Comparison of ENCODE assay signal across 8 mouse cellular contexts in the genomic region with DNA sequence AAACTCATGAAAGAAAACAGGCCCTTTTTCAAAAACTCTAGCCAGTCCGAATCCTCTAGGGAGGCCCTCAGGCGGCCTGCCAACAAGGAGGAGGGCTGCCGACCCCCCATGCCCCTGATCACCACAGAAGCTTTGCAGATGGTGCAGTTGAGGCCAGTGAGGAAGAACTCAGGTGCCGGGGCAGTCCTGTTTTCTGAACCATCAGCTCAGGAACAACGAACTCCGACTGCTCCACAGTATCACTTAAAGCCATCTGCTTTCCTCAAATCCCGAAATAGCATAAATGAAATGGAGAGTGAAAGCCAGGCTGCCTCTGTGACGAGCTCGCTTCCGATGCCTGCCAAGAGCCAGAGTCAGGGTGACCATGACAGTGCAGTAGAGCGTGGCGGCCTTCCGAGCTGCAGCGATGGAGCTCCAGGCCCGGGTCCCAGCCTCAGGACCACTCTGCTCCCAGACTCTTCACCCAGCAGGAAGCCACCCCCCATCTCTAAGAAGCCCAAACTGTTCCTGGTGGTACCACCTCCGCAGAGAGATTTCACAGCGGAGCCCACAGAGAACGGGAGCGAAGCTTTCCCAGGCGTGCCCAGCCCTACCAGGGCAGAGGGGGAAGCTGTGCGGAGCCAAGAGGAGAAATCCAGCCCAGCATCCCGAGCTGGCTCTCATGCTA. TPM values are rescaled to one million over a fixed set of nuclear protein-coding genes. Genes with fewer than 3 reads are reported as not detected.
DNase-seq lines count a peak whose midpoint lies in the region; ATAC-seq lines count a peak whose summit lies in the region.

No protein-coding gene starts in this region.

- no peak overlapping the region for H3K4me2 ChIP-seq in forebrain, embryonic 12.5 days

- H3K4me1 ChIP-seq in forebrain, embryonic 12.5 days, result peaks cover 24% of the 10 kb centered on the region

- peaks cover 37% of the 10 kb centered on the region for H3K36me3 ChIP-seq in forebrain, embryonic 12.5 days (replicated peaks)

- no peaks in the 10 kb centered on the region for H3K9me3 ChIP-seq in forebrain, embryonic 12.5 days

- 0 out of 2 replicates have a peak, but pooled peaks cover 3% of the 10 kb centered on the region for H3K27me3 ChIP-seq in forebrain, embryonic 12.5 days

- 0 out of 2 replicates have a peak overlapping the region, but pooled peaks have one; percentile 21 for H3K27ac ChIP-seq in forebrain, embryonic 12.5 days

- peak; percentile 95 for DNase-seq in heart, adult 11 months
- DNase-seq in heart, adult 8-10 months (ENCODE audit: low spot score), result no peak
- peak; percentile 40 to 46 for DNase-seq in heart, postnatal 14 days
- peak; percentile 56 to 66 for DNase-seq in layer of hippocampus, postnatal 14 days (ENCODE audit: low spot score in 2 of 2)
- peak; percentile 36 for DNase-seq in right cerebral cortex, postnatal 14 days
- DNase-seq in lung, adult 18-20 months, result no peak
- no peak for DNase-seq in embryo, embryonic 11 days

- H3K4me3 ChIP-seq in forebrain, embryonic 12.5 days (replicated peaks), result no peak overlapping the region

- no peak overlapping the region for H3K9ac ChIP-seq in forebrain, embryonic 12.5 days

- 86% methylated on average over 22 of the region's 22 CpGs for WGBS in forebrain, embryonic 12.5 days

- intact Hi-C loops in heart, postnatal 14 days (cut with DNase I), result loop anchor here (5.0 to 10.0 kb wide), 3 partner anchors 209 to 472 kb away; a partner anchor contains a TSS

- peak; percentile 30; the same call in 1 of the 2 replicates for ATAC-seq in forebrain, embryonic 12.5 days (ENCODE audit: low FRiP score)

RNA-seq across cellular contexts. Expression of a gene that starts 19.6 kb away (rescaled TPM):
- under 1 TPM; 0.41 to 0.84 (median 0.72) TPM for total RNA-seq in heart, adult 8-10 months (2022)
- 6.8 and 8.8 TPM in 2 replicates for polyA plus RNA-seq in forebrain, embryonic 12.5 days (2016; fragmentation: Nextera tagmentation; extraction: Ambion mirVana)
- 1 to 10 TPM; 1.6 to 1.7 TPM for total RNA-seq in heart, postnatal 14 days (2021)
- 1 to 10 TPM; 3.9 to 4.0 TPM for total RNA-seq in layer of hippocampus, postnatal 14 days (2021)

Comparison
In these comparisons a context has a peak if more than half of its experiments do, and no peak if none do; other contexts are left out.
1. DNase-seq: peak in heart, adult 11 months (single experiment), heart, postnatal 14 days (2 of 2), layer of hippocampus, postnatal 14 days (2 of 2) and right cerebral cortex, postnatal 14 days (single experiment); none in heart, adult 8-10 months (single experiment), lung, adult 18-20 months (0 of 2) and embryo, embryonic 11 days (single experiment).